Mouse (Mus musculus): Measurements from ENCODE around the gene Med16.

DNA sequence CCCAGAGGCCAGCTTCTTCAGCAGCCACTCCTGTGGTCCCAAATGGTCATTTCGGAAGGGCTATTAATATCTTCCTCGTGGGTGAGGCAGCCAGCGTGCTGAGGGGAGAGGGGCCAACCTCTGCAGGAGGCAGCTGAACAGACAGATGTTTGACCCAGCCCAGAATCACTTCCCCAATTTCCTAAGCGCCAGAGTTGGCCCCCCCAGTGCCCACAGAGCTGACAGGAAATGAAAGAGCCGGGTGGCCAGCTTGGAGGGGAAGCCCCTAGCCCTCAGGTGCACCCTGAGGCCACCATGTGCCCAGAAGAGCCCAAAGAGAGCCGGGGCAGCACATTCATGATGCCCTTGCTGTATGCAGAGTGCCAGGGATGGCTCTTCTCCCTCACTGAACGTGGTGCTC lies 32.0 kb upstream of the Med16 start:
- TF ChIP-seq CTCF (IDR thresholded peaks at IDR 0.05; ENCODE audit: low read depth, low read length) (no peak), POLR2A (IDR thresholded peaks at IDR 0.05; ENCODE audit: borderline replicate concordance, low read depth, low read length) (no peak)

Measured in bone marrow macrophage, adult 2 months (primary cell).